Mouse (Mus musculus): ENCODE measurements around the gene Txnip. TPM values are rescaled to one million over a fixed set of nuclear protein-coding genes. Genes with fewer than 3 reads are reported as not detected.
A peak's percentile ranks its signal among the peaks of the same experiment; 100 is the strongest.

Gene Txnip
- total RNA-seq, 2 experiments from 2014 or later, result 601 to 945 TPM

DNA sequence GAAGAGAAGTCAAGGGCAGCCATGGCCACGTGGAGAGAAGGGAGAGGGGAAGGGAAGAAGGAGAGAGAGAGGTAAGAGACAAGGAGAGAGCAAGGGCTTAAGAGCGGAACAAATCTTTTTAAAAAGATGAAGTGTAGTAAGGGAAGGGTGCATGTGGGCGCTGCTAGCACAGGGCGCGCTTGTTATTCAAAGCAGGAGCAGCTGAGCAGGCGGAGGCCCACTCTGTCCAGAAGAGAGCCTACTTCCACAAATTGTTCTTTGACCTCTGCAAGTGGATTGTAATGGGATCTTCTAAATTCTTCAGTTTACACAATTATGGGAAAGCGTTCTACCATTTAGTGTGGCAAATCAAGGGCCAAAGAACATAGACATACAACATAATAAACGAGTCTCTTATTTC, 10.8 kb downstream of the Txnip start:
- peak; percentile 9 for DNase-seq

DNA sequence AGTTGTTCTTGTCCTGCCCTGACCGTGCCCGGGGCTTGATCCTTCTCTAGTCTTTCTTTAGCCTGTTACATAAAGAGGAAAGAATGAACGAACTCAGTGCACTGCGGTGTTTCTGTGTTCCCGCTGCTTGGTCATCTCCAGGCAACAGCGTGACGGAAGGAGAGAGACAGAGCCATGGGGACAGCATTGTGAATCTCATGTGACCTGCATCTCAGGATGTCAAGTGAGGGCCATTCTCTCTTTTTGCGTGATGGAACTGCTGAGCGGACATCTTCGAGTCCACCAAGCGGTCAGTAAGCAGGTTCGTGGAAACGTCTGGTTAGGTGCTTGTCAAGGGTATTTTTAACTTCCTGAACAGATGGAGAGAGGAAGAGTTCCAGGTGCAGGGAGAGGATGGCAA, 11.7 kb downstream of the Txnip start:
- peak; percentile 4 for DNase-seq

DNA sequence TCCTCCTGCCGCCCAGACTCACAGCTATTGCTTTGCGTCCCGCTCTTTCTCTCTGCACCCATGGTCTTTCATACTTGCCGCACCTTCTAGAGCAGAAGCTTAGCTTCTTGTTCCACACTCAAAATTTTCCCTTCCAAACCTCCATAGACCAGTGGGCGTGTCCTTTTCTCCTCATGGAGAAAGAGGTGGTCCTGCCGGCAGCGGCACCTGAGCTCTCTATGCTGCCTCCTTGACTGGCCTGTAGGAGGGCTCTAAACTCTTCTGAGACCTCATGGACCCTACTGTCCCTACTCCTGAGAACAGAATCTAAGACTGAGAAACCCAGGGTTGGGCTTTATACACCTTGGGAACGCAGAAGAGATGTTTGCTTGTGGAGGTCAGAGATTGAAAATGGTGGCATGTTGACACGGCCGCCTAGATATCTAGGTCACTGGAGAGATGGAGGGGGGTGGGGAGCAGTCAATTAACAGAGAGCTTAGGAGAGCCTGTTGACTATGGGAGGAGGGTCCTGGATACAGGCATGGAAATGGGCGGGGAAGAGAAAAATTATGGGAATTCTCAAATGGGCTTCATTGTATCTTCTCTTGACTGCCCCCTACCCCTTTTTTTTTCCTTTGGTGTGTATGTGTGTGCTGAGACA, 12.3 kb downstream of the Txnip start:
- no peak for DNase-seq

DNA sequence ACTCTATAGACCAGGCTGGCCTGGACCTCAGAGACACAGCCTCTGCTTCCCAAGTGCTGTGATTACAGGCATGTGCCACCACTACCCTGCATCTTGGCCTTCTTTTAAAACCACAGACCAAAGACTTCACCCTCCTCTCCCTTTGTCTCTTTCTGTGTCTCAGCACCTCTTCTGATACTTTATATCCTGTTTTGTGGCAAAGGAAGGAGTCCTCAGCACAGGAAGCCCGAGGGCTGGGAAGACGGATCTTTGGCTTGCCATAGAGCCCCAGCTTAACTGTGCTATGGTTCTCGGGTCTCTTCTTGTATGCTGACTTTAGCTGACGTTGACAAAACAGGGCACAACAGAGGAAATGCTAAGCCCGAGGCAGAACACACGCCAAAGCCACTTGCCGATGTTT, 12.9 kb downstream of the Txnip start:
- no peak for DNase-seq

- DNase-seq, result no peak
Measured at GRCm38 (mm10) chr3:96571336-96571735, 13.6 kb downstream of the Txnip start.

DNA sequence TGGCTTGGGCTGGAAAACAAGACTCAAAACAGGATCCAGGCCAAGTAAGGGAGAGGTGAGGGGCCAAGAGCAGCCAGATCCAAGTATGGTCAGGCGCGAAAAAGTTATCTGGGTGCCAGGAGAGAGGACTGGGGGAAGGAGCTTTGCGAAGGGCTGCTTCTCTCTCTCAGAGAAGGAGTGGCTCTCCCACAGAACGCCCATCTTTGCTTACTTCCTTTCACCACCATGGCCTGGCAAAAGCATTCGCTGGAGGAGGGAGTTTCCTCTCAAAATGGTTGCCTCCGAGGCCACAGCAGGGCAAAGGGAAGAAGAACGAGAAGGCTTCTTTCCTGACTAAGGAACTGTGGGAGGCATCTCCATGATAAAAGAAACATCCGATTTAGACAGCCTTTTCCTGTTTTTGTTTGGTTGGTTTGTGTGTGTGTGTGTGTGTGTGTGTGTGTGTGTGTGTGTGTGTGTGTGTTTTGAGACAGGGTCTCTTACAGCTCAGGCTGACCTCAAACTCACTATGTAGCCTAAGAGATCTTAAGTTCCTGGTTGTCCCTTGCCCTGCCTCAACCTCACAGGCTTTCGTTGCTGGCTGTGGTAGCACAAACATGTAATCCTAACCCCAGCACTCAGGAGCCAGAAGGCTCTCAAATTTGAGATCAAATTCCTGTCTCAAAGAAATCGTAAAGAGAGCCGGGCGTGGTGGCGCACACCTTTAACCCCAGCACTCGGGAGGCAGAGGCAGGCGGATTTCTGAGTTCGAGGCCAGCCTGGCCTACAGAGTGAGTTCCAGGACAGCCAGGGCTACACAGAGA, 14.3 kb downstream of the Txnip start:
- peak; percentile 78 for DNase-seq

DNA sequence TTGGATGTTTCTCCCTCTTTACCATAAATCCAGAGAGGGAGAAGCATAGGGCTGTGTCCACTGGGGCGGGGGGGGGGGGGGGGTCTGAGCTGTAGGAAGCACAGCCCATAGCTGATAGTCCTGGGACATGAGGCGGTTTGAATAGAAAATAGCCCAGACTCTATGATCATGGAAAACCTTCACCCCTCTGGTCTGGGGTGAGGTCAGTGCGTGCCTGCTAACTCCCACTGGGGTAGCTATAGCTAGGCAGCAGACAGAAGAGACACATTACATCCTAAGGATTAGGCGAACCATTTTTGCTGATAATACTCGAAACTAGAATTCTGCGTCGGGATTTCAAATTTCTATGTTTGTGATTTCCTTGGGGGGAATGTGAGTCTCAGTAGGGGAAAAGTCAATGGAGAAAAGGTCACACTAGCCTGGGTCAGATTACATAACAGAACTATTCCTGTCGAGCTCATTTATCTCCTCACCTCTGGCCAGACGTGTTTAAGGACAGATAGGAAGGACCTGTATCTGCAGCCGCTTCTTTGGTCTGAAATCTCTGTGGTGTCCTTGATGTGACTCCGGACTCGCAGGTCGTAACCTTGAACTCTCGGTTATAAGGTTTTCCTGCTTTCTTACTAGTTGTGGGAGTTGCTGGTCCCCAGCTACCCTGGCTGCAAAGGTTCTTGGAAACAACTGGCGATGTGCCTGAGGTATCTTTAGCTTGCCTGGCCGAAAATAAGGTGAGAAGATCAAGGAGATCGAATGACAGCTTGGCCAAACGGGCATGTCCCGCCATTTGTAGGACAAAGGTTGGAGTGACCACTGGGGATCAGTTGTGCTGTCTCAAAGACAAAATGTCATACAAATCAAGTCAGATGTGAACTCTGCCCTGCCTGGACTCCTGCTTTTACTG, 16.1 kb downstream of the Txnip start:
- peak; percentile 72 for DNase-seq

- peak; percentile 83 for DNase-seq
Measured at GRCm38 (mm10) chr3:96575272-96575984, 17.7 kb downstream of the Txnip start.

GRCm38 (mm10) chr3:96576005-96576658, 18.4 kb downstream of the Txnip start:
- DNase-seq, result peak; percentile 85

GRCm38 (mm10) chr3:96576690-96577541, 19.2 kb downstream of the Txnip start, which contains the start of gene Gm16253:
Gm16253 (plus strand) TSS chr3:96576984.
- peak; percentile 92 for DNase-seq

- no peak for DNase-seq
Measured at GRCm38 (mm10) chr3:96577566-96577965, 19.8 kb downstream of the Txnip start.

GRCm38 (mm10) chr3:96578561-96579238, 20.9 kb downstream of the Txnip start:
- DNase-seq, result no peak

- DNase-seq, result no peak
Measured at GRCm38 (mm10) chr3:96579239-96579750, 21.5 kb downstream of the Txnip start.

- peak; percentile 92 for DNase-seq
Measured at GRCm38 (mm10) chr3:96579885-96580454, 22.2 kb downstream of the Txnip start.

DNA sequence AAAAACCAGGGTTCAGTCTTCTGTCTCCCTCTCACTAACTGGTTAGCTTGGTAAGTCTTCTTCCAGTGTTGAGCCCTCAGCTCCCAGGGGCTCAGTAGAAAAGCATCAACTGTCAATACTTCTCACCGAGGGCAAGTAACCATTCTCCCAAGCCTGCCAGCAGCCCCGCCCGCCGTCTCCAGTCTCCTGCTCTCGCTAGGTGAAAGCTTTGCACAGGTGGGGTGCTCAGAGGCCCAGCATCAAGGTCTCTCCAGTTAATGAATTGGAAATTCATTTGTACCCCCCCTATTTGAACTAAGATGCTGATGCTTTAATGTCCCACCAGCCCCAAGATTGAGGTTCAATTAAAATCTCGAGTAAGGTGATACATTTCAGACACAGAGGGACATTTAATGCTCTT, 23.4 kb downstream of the Txnip start:
- DNase-seq, result no peak

DNA sequence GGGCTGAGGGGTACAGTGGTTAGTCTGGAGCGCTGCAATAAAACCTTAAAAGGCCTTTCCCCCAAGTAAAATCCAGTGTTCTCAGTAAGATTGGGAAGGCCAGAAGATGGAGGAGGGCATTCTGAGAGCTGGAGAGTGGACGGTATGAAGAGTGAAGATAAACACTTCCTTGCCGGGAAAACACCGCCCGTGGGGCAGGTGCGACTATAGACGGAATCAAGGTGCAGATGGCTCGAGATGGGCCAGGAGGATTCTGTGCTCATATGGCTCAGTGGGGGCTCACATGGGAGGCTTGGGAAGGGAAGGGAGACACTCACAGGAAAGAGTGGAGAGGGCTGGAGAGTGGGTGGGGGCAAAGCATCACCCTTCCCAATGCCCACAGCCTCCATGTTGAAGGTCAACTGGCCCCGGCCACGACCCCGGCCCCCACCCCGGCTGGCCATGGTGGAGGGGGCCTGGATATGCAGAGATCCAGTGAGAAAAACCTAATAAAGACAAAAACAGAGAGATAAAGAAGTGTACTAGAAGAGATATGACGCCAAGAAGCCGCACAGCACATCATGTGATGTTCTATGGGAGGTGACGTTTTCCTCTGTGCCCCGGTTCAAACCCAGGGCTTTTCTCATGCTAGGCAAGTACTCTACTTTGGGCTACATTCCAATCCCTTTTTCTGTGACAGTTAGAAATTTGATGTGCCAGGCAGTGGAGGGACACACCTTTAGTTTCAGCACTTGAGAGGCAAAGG, 24.2 kb downstream of the Txnip start:
- no peak for DNase-seq

GRCm38 (mm10) chr3:96583386-96583785, 25.6 kb downstream of the Txnip start:
- DNase-seq, result no peak

- DNase-seq, result no peak
Measured at GRCm38 (mm10) chr3:96590657-96591056, 32.9 kb downstream of the Txnip start.
